Mouse (Mus musculus): ENCODE measurements around the gene Fubp1. TPM values are rescaled to one million over a fixed set of nuclear protein-coding genes. Genes with fewer than 3 reads are reported as not detected.

Fubp1 gene
- total and polyA plus RNA-seq, 3 experiments = 214 to 333 (median 224) TPM

GRCm38 (mm10) chr3:152168007-152168406 lies 42.2 kb upstream of the Fubp1 start:
- TF ChIP-seq MAFK (IDR thresholded peaks at IDR 0.05; ENCODE audit: insufficient replicate concordance, low read length) (no peak), MEF2A (IDR thresholded peaks at IDR 0.05; ENCODE audit: borderline replicate concordance, low read depth, low read length) (no peak), CTCF (conservative IDR thresholded peaks at IDR 0.05 in 1 of 2, IDR thresholded peaks at IDR 0.05 in 1 of 2; ENCODE audit: low read depth in 2 of 2, low read length in 2 of 2) (no peak), MXI1 (IDR thresholded peaks at IDR 0.05; ENCODE audit: low read depth, low read length) (no peak), ZNF384 (IDR thresholded peaks at IDR 0.05; ENCODE audit: low read depth, low read length) (no peak), IRF4 (IDR thresholded peaks at IDR 0.05; ENCODE audit: low read depth, low read length) (no peak), POLR2A (IDR thresholded peaks at IDR 0.05; ENCODE audit: low read depth, low read length) (no peak), EP300 (IDR thresholded peaks at IDR 0.05; ENCODE audit: low read length) (no peak), RCOR1 (conservative IDR thresholded peaks at IDR 0.05; ENCODE audit: low read depth, low read length) (no peak), RAD21 (IDR thresholded peaks at IDR 0.05; ENCODE audit: low read depth, low read length) (no peak), NELFE (IDR thresholded peaks at IDR 0.05; ENCODE audit: low read depth, low read length) (no peak), CHD2 (IDR thresholded peaks at IDR 0.05; ENCODE audit: low read length) (no peak), SMC3 (IDR thresholded peaks at IDR 0.05; ENCODE audit: low read depth, low read length) (no peak), POLR2AphosphoS2 (IDR thresholded peaks at IDR 0.05; ENCODE audit: low read depth, low read length) (no peak), PAX5 (IDR thresholded peaks at IDR 0.05; ENCODE audit: low read length) (no peak)
- H3K4me2 ChIP-seq (ENCODE audit: insufficient read depth, low read depth, poor library complexity, severe bottlenecking) = no peak overlapping the region
- H3K4me3 ChIP-seq (replicated peaks in 1 of 3; ENCODE audit: low read depth in 2 of 3, low read length in 2 of 3, poor library complexity in 1 of 3) = no peak overlapping the region
- DNase-seq (ENCODE audit: extremely low read depth) = no peak
- H3K27me3 ChIP-seq (replicated peaks) = no peaks in the 10 kb centered on the region
- H3K9ac ChIP-seq (ENCODE audit: insufficient read depth, low read depth) = no peak overlapping the region
- no peak overlapping the region for H3K27ac ChIP-seq (ENCODE audit: insufficient read depth, low read depth)
- H3K9me3 ChIP-seq (replicated peaks; ENCODE audit: low read length) = peaks cover 2% of the 10 kb centered on the region
- dilution Hi-C loops (cut with MboI; ENCODE audit: extremely low pct_ligation_motif_present, extremely low pct_unique_long_range_greater_than_20kb, low sequenced_read_pairs) (no loop called here), in situ Hi-C loops (cut with MboI; ENCODE audit: low pct_ligation_motif_present, low pct_unique_long_range_greater_than_20kb, low sequenced_read_pairs) (no loop called here)
- H3K79me2 ChIP-seq (replicated peaks; ENCODE audit: control insufficient read depth, extremely low read depth, insufficient read depth, poor library complexity, severe bottlenecking) = no peaks in the 10 kb centered on the region
- no peaks in the 10 kb centered on the region for H3K4me1 ChIP-seq (ENCODE audit: control insufficient read depth in 1 of 2, insufficient read depth in 2 of 2)
- no peaks in the 10 kb centered on the region for H3K36me3 ChIP-seq (replicated peaks in 1 of 2; ENCODE audit: control insufficient read depth in 1 of 2, insufficient read depth in 1 of 2, low read length in 1 of 2)

DNA sequence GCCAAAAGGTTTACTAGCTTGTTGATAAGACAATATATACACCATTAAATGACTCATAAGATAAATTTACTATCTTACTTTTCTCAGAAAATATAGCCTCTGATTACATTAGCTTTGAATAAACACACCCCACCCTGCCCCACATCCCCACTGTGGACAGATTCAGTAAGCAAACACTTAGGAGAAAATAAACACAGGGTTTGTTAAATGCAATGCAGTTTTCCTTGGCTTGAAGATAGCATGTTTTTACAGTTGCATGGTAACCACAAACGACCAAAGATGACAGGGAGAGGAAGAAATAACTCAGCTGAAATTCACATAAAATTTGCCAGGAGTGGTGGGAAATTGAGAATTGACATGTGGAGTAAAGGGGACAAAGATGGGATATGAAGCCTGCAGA lies 39.8 kb upstream of the Fubp1 start:
- no peak for DNase-seq (ENCODE audit: extremely low read depth)
- Histone ChIP-seq H3K9ac (ENCODE audit: insufficient read depth, low read depth) (no peak overlapping the region), H3K79me2 (replicated peaks; ENCODE audit: control insufficient read depth, extremely low read depth, insufficient read depth, poor library complexity, severe bottlenecking) (no peaks in the 10 kb centered on the region), H3K9me3 (replicated peaks; ENCODE audit: low read length) (peaks cover 2% of the 10 kb centered on the region), H3K4me1 (ENCODE audit: control insufficient read depth in 1 of 2, insufficient read depth in 2 of 2) (no peaks in the 10 kb centered on the region; a peak in 1 of 4 replicates), H3K27ac (ENCODE audit: insufficient read depth, low read depth) (no peak overlapping the region), H3K4me3 (replicated peaks in 1 of 3; ENCODE audit: low read depth in 2 of 3, low read length in 2 of 3, poor library complexity in 1 of 3) (no peak overlapping the region), H3K36me3 (replicated peaks in 1 of 2; ENCODE audit: control insufficient read depth in 1 of 2, insufficient read depth in 1 of 2, low read length in 1 of 2) (no peaks in the 10 kb centered on the region), H3K4me2 (ENCODE audit: insufficient read depth, low read depth, poor library complexity, severe bottlenecking) (no peak overlapping the region), H3K27me3 (replicated peaks) (no peaks in the 10 kb centered on the region)
- dilution Hi-C loops (cut with MboI; ENCODE audit: extremely low pct_ligation_motif_present, extremely low pct_unique_long_range_greater_than_20kb, low sequenced_read_pairs) (no loop called here), in situ Hi-C loops (cut with MboI; ENCODE audit: low pct_ligation_motif_present, low pct_unique_long_range_greater_than_20kb, low sequenced_read_pairs) (no loop called here)
- TF ChIP-seq HCFC1 (IDR thresholded peaks at IDR 0.05; ENCODE audit: low read depth, low read length) (no peak), USF2 (conservative IDR thresholded peaks at IDR 0.05; ENCODE audit: low read depth, low read length) (no peak), PAX5 (IDR thresholded peaks at IDR 0.05; ENCODE audit: low read length) (no peak), IRF4 (IDR thresholded peaks at IDR 0.05; ENCODE audit: low read depth, low read length) (no peak), MXI1 (IDR thresholded peaks at IDR 0.05; ENCODE audit: low read depth, low read length) (no peak), JUND (conservative IDR thresholded peaks at IDR 0.05; ENCODE audit: low read depth, low read length) (no peak), UBTF (IDR thresholded peaks at IDR 0.05; ENCODE audit: low read depth, low read length) (no peak)

All from CH12.LX (cell line).